Mouse (Mus musculus) intestine, postnatal 0 days (tissue): ENCODE results near the gene Faiml. TPM values are rescaled to one million over a fixed set of nuclear protein-coding genes. Genes with fewer than 3 reads are reported as not detected.

ENCODE experiments used
- ATAC-seq: fragments of 200-750 bp; cut with Nextera tagmentation; 2 replicates; pipeline ENCODE4 v1.8.0; 2017; ENCODE audit warnings: mild to moderate bottlenecking, moderate TSS enrichment, moderate library complexity
- H3K27ac ChIP-seq: fragments of 300-500 bp; sonication (generic); 2 replicates; pipeline ENCODE4 v1.5.1; 2014; ENCODE audit warnings: mild to moderate bottlenecking, low read depth, low read length, moderate library complexity
- H3K27me3 ChIP-seq: fragments of 300-500 bp; sonication (generic); replicated peaks from 2 replicates; pipeline ENCODE4 v1.6.1; 2014; ENCODE audit warnings: low read length, mixed read lengths; ENCODE audit not compliant: control insufficient read depth, insufficient read depth
- H3K36me3 ChIP-seq: fragments of 300-500 bp; sonication (generic); 2 replicates; pipeline ENCODE4 v1.6.1; 2014; ENCODE audit warnings: mild to moderate bottlenecking, moderate library complexity; ENCODE audit not compliant: control insufficient read depth, insufficient read depth
- H3K4me1 ChIP-seq: fragments of 300-500 bp; sonication (generic); replicated peaks from 2 replicates; pipeline ENCODE4 v1.6.1; 2014; ENCODE audit warnings: antibody characterized with exemption, low read length, mixed read lengths; ENCODE audit not compliant: control insufficient read depth, insufficient read depth
- H3K4me2 ChIP-seq: fragments of 300-500 bp; sonication (generic); replicated peaks from 2 replicates; pipeline ENCODE4 v1.6.1; 2014; ENCODE audit warnings: low read depth, mild to moderate bottlenecking, moderate library complexity
- H3K4me3 ChIP-seq: fragments of 300-500 bp; sonication (generic); 2 replicates; pipeline ENCODE4 v1.5.1; 2014; ENCODE audit warnings: low read depth, low read length
- H3K9ac ChIP-seq: fragments of 300-500 bp; sonication (generic); 2 replicates; pipeline ENCODE4 v1.6.1; 2014; ENCODE audit warnings: mild to moderate bottlenecking, low read depth, low read length
- H3K9me3 ChIP-seq: fragments of 300-500 bp; sonication (generic); 2 replicates; pipeline ENCODE4 v1.6.1; 2016; ENCODE audit warnings: mixed run types; ENCODE audit not compliant: control insufficient read depth
- CTCF ChIP-seq: sonication (generic); IDR thresholded peaks from 2 replicates; pipeline ENCODE4 v1.5.1; 2016; ENCODE audit warnings: low read depth, mild to moderate bottlenecking, control low read depth, antibody characterized with exemption, moderate library complexity
- WGBS: fragments of 180-500 bp; shearing (Covaris S2); extraction: QIAGEN DNeasy Blood & Tissue Kit; methylation state at CpG from one replicate; pipeline ENCODE4 v1.1.7; 2014; 5-methylcytosine and 5-hydroxymethylcytosine counted together
- polyA plus RNA-seq: library from polyadenylated mRNA; unstranded; fragments of >200 nt; fragmentation: Nextera tagmentation; extraction: Ambion mirVana; gene quantifications from 2 replicates; pipeline ENCODE4 v1.2.1, GENCODE M21; 2015

Gene Faiml
- polyA plus RNA-seq, 1 experiment from 2014 or later, result not detected

DNA sequence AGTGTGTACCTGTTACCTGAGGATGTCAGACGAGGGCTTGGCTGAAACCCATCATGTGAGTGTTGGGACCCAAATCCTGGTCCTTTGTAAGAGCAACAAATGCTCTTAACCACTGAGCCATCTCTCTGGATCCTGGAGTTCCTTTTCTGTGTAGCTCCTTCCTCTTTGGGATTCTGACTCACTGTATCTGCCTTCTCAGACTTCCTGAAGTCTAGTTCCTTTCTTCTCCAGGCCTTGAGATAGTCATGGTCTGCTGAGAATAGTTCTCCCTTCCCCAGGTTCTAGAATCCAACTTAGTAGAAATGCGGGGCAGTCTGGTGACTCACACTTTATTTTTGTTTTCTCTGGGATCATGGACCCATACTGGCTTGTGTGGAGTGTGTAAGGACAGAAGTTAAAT lies 24.4 kb downstream of the Faiml start:
- TF ChIP-seq CTCF, result no peak
- H3K9ac ChIP-seq, result no peak overlapping the region
- WGBS, result 80% methylated on average over 2 of the region's 2 CpGs
- H3K4me1 ChIP-seq, result no peaks in the 10 kb centered on the region
- no peak overlapping the region for H3K27ac ChIP-seq
- no peak for ATAC-seq
- no peaks in the 10 kb centered on the region for H3K9me3 ChIP-seq
- no peaks in the 10 kb centered on the region for H3K27me3 ChIP-seq
- no peak overlapping the region for H3K4me3 ChIP-seq
- H3K36me3 ChIP-seq, result no peaks in the 10 kb centered on the region
- H3K4me2 ChIP-seq, result no peak overlapping the region

DNA sequence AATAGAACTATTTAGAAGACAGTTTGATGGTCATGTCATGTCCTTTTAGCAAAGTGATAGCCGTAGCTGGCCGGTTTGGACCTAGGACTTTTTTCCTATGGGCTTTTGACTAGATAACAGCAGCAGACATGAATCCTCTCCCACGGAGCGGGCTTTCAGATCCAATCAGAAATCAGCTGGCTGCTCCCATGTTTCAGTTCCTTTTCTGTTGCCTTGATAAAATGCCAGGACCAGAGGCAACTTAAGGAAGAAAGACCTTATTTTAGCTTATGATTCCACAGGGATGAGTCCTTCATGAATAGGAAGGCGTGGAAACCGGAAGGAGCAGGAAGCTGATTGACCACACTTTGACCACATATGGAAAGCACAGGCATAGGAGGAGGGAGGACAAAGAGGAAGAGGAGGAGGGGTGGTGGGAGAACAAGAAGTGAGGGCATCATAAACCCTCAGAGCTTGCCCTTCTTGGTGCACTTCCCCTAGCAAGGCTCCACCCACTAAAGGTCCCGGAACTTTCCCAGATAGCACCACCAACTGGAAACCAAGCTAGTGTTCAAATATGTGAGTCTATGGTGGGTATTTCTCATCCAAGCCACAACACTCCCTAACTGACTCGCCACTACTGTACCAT lies 53.9 kb downstream of the Faiml start:
- no peak for ATAC-seq
- TF ChIP-seq CTCF, result no peak
- Histone ChIP-seq H3K9ac (no peak overlapping the region), H3K36me3 (no peaks in the 10 kb centered on the region), H3K4me2 (no peak overlapping the region), H3K27me3 (no peaks in the 10 kb centered on the region), H3K27ac (no peak overlapping the region), H3K4me1 (no peaks in the 10 kb centered on the region), H3K4me3 (no peak overlapping the region), H3K9me3 (no peaks in the 10 kb centered on the region)
- 82% methylated on average over 8 of the region's 8 CpGs for WGBS

DNA sequence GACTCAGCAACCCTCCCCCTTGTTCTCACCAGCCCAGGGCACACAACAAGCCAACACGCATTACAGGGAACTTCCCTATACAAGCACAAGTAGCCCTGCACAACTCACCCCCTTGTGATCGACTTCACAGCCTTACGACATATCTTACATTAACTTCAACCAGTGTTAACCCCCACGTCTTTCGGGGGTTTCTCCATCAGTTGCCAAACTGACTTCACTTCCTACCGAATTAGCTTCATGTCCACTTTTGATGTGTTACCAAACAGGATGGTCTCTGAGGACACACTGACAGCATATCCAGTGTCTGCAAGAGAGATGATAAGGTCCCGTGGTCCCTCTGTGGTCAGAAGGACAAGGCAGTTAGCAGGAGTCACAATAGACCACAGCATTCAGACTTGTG lies 54.9 kb downstream of the Faiml start:
- no peaks in the 10 kb centered on the region for H3K9me3 ChIP-seq
- H3K4me3 ChIP-seq, result no peak overlapping the region
- no peak overlapping the region for H3K27ac ChIP-seq
- H3K9ac ChIP-seq, result no peak overlapping the region
- H3K4me2 ChIP-seq, result no peak overlapping the region
- WGBS, result 87% methylated on average over 7 of the region's 7 CpGs
- no peaks in the 10 kb centered on the region for H3K36me3 ChIP-seq
- H3K27me3 ChIP-seq, result no peaks in the 10 kb centered on the region
- ATAC-seq, result no peak
- TF ChIP-seq CTCF, result no peak
- H3K4me1 ChIP-seq, result no peaks in the 10 kb centered on the region

DNA sequence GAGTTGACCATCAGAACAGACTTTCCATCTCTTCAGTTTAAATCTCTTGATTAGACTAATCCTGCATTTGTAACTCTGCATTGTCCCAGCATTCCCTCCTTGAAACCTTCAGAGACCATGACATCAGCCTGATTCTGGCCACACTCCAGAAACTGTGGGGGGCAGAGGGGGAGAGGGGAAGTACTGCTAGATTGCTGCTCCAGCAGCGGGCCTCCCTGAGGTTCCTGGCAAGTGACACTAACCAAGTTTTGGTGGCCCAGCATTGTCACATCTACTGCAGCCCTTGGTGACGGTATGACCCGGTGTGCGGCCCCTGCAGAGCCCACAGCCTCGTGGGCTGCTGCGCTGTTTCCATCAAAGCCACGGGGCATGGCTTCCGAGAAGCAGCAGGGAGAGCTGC lies 56.8 kb downstream of the Faiml start:
- H3K4me3 ChIP-seq, result no peak overlapping the region
- H3K36me3 ChIP-seq, result no peaks in the 10 kb centered on the region
- no peak for TF ChIP-seq CTCF
- no peak for ATAC-seq
- no peaks in the 10 kb centered on the region for H3K27me3 ChIP-seq
- H3K4me1 ChIP-seq, result no peaks in the 10 kb centered on the region
- H3K9me3 ChIP-seq, result no peaks in the 10 kb centered on the region
- H3K27ac ChIP-seq, result no peak overlapping the region
- H3K4me2 ChIP-seq, result no peak overlapping the region
- WGBS, result 68% methylated on average over 8 of the region's 8 CpGs
- no peak overlapping the region for H3K9ac ChIP-seq

Other genes starting within 250 kb of the Faiml start
- 45.9 and 46.8 TPM in 2 replicates for gene Gm1123, start 201.5 kb downstream of the Faiml start, polyA plus RNA-seq
- gene Pik3cb, start 96.6 kb downstream of the Faiml start, polyA plus RNA-seq, result 1.2 and 1.6 TPM in 2 replicates
- gene Cep70, start 6.1 kb upstream of the Faiml start, polyA plus RNA-seq, result 9.3 and 11.2 TPM in 2 replicates
- 0.37 and 0.47 TPM in 2 replicates for gene Esyt3, start 121.3 kb upstream of the Faiml start, polyA plus RNA-seq
- 7.6 and 9.5 TPM in 2 replicates for gene Mras, start 200.1 kb upstream of the Faiml start, polyA plus RNA-seq
- gene Nme9, start 214.2 kb upstream of the Faiml start, polyA plus RNA-seq, result 0.46 and 0.71 TPM in 2 replicates